Mouse (Mus musculus) intestine, embryonic 15.5 days (tissue): ENCODE measurements around the gene Mb21d2. TPM values are rescaled to one million over a fixed set of nuclear protein-coding genes. Genes with fewer than 3 reads are reported as not detected.

Experiments used
- ATAC-seq: fragments of 200-750 bp; cut with Nextera tagmentation; 2 replicates; pipeline ENCODE4 v1.8.0; 2017; ENCODE audit warnings: moderate TSS enrichment, moderate library complexity
- H3K27ac ChIP-seq: fragments of 300-500 bp; sonication (generic); 2 replicates; pipeline ENCODE4 v1.5.1; 2015; ENCODE audit warnings: mild to moderate bottlenecking, inconsistent platforms
- H3K27me3 ChIP-seq: fragments of 300-500 bp; sonication (generic); replicated peaks from 2 replicates; pipeline ENCODE4 v1.6.1; 2015; ENCODE audit warnings: inconsistent platforms
- H3K36me3 ChIP-seq: fragments of 300-500 bp; sonication (generic); 2 replicates; pipeline ENCODE4 v1.6.1; 2015; ENCODE audit warnings: inconsistent platforms
- H3K4me1 ChIP-seq: fragments of 300-500 bp; sonication (generic); replicated peaks from 2 replicates; pipeline ENCODE4 v1.6.1; 2015; ENCODE audit warnings: inconsistent platforms
- H3K4me2 ChIP-seq: fragments of 300-500 bp; sonication (generic); replicated peaks from 2 replicates; pipeline ENCODE4 v1.6.1; 2015; ENCODE audit warnings: mild to moderate bottlenecking, inconsistent platforms
- H3K4me3 ChIP-seq: fragments of 300-500 bp; sonication (generic); replicated peaks from 2 replicates; pipeline ENCODE4 v1.5.1; 2015; ENCODE audit warnings: inconsistent platforms
- H3K9ac ChIP-seq: fragments of 300-500 bp; sonication (generic); 2 replicates; pipeline ENCODE4 v1.6.1; 2015; ENCODE audit warnings: inconsistent platforms
- H3K9me3 ChIP-seq: fragments of 300-500 bp; sonication (generic); 2 replicates; pipeline ENCODE4 v1.6.1; 2016; ENCODE audit warnings: inconsistent platforms
- WGBS: fragments of 180-500 bp; shearing (Covaris S2); methylation state at CpG from one replicate; pipeline ENCODE4 v1.1.7; 2015; 5-methylcytosine and 5-hydroxymethylcytosine counted together
- polyA plus RNA-seq: library from polyadenylated mRNA; unstranded; fragments of >200 nt; fragmentation: Nextera tagmentation; extraction: Ambion mirVana; gene quantifications from 2 replicates; pipeline ENCODE4 v1.2.1, GENCODE M21; 2015

Gene Mb21d2
- polyA plus RNA-seq, 1 experiment from 2014 or later: 9.1 TPM

DNA sequence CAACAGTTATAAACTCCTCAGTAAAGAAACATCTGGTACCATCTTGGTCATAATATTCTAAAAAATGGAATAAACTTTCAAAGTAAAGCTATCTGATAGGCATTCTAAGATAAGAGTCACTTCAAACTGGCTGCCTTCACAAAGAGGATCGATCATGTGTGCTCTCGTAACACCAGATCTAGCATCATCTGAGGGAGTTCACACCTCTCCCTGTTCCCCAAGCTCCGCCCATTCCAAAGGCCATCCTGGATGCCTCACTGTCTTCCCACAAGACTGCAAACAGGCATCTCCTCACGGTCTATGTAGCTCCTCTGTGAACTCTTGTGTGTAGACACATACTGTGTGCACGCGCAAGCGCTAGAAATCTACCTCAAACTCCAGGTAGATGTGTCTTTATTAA, 32.9 kb downstream of the Mb21d2 start:
- 89% methylated on average over 7 of the region's 7 CpGs for WGBS
- H3K4me1 ChIP-seq: 0 out of 2 replicates have a peak, but pooled peaks cover 15% of the 10 kb centered on the region

DNA sequence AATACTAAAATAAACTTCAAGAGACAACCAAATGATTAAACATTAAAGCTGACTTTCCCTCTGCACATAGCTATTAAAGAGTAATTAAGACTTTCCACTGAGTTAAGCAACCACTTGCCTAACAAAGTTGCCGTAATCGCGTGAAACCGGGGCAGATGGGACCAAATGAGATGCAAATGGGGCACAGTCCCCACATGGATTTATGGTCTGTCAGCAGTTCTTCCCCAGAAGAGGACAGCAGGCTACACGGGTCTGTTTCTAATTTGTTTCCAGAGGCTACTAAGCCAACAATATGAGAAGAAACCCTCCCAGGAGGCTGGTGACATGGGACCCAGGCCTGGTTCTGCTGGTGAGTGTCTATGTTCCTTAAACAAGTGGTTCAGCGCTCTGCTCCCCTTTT, 34.6 kb downstream of the Mb21d2 start:
- H3K9ac ChIP-seq: no peak overlapping the region
- no peak for ATAC-seq
- 64% methylated on average over 6 of the region's 6 CpGs for WGBS
- no peaks in the 10 kb centered on the region for H3K9me3 ChIP-seq
- H3K36me3 ChIP-seq: no peaks in the 10 kb centered on the region
- H3K4me2 ChIP-seq: no peak overlapping the region
- H3K27me3 ChIP-seq: no peaks in the 10 kb centered on the region
- H3K27ac ChIP-seq: no peak overlapping the region
- H3K4me1 ChIP-seq: 0 out of 2 replicates have a peak, but pooled peaks cover 15% of the 10 kb centered on the region
- no peak overlapping the region for H3K4me3 ChIP-seq

More for the DNA sequence above, 32.9 kb downstream of the Mb21d2 start:
- H3K27me3 ChIP-seq: no peaks in the 10 kb centered on the region
- ATAC-seq: no peak
- H3K9me3 ChIP-seq: no peaks in the 10 kb centered on the region
- H3K4me2 ChIP-seq: no peak overlapping the region
- no peak overlapping the region for H3K27ac ChIP-seq
- H3K4me3 ChIP-seq: no peak overlapping the region
- H3K9ac ChIP-seq: no peak overlapping the region
- no peaks in the 10 kb centered on the region for H3K36me3 ChIP-seq

DNA sequence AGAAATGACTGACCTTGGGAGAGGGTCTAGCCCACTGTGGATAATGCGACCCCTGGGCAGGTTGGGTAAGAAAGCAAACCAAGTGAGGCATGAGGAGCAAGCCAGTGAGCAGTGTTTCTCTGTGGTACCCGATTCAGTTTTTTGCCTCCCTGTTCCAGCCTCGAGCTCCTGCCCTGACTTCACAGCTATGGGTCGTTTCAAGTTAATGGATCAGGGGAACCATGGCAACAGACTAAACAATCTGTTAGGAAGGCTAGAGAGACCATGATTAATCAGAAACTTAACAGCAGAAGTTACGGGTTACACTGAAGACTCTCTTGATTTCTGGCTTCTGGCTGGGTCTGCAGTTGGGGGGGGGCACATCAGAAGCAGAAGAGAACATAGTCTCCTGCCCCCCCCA, 36.2 kb downstream of the Mb21d2 start:
- no peaks in the 10 kb centered on the region for H3K27me3 ChIP-seq
- H3K4me2 ChIP-seq: no peak overlapping the region
- H3K9me3 ChIP-seq: no peaks in the 10 kb centered on the region
- no peak overlapping the region for H3K9ac ChIP-seq
- H3K27ac ChIP-seq: no peak overlapping the region
- no peak for ATAC-seq
- no peak overlapping the region for H3K4me3 ChIP-seq
- H3K4me1 ChIP-seq: 0 out of 2 replicates have a peak, but pooled peaks cover 7% of the 10 kb centered on the region
- no peaks in the 10 kb centered on the region for H3K36me3 ChIP-seq
- 22% methylated on average over 5 of the region's 5 CpGs for WGBS

DNA sequence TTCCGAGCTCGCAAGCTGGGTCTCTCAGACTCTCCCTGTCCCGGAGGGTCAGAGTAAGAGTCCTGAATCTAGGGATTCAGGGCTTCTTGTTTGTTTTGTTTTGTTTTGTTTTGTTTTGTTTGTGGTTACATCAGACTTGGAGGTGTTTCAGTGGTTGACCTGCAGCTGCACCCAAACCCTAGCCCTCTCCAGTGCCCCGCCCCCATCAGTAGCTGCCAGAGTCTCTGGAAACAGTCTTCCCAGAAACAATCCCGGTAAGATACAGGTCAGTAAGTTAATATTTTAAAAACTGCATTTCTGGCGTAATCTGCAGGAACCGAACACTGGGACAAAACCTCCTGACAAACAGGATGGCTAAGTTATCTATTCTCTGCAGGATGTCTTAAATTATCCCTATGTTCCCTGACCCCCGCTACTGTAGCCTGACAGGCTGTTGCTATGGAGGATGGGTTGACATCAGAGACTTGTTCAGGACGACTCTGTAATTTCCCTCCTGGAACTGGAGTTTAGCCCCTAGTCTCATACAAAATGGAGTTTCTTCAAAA, 43.2 kb downstream of the Mb21d2 start:
- H3K4me1 ChIP-seq: peaks cover 18% of the 10 kb centered on the region
- 57% methylated on average over 9 of the region's 9 CpGs for WGBS
- no peak overlapping the region for H3K9ac ChIP-seq
- H3K36me3 ChIP-seq: no peaks in the 10 kb centered on the region
- H3K27me3 ChIP-seq: no peaks in the 10 kb centered on the region
- no peak overlapping the region for H3K27ac ChIP-seq
- H3K9me3 ChIP-seq: no peaks in the 10 kb centered on the region
- ATAC-seq: no peak
- no peak overlapping the region for H3K4me2 ChIP-seq
- no peak overlapping the region for H3K4me3 ChIP-seq

DNA sequence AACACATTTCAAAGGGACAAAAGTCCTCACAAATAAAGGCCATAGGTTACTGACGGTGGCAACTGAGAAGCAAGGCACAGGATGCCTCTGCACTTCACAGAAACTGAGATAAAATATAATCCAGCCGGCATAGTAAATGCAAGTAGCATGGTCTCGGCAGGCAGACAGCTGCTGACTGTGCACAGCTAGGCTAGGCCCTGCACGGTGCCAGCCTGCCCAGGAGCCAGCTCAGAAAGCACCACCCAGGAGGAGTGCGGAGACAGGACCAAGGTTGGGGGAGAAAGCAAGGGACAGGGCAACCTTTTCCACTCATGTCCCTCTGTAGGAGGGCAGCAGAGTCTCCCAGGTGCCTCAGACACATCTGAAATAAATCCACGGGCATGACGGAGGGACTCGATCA, 44.0 kb downstream of the Mb21d2 start:
- Histone ChIP-seq H3K36me3 (no peaks in the 10 kb centered on the region), H3K27me3 (no peaks in the 10 kb centered on the region), H3K4me2 (no peak overlapping the region), H3K27ac (no peak overlapping the region), H3K9ac (no peak overlapping the region), H3K4me1 (peaks cover 25% of the 10 kb centered on the region), H3K4me3 (no peak overlapping the region), H3K9me3 (no peaks in the 10 kb centered on the region)
- ATAC-seq: no peak
- 74% methylated on average over 8 of the region's 8 CpGs for WGBS

DNA sequence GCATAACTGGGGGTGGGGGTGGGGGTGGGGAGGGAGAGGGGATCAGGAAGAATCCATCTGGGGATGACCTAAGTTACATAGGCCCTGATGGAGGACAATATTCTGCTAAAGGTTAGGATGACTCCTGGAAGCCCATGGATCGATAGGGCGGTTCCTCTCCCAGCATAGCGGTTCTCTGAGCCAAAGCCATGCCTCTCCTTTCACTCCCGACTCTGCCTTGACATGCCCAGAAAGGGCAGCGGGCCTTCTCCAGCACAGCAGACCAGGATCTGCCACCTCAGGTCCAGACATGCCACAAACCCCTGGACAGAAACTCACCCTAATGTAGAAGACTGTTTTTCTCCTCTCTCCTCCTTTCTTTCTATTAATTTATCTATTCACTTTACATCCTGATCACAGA, 44.8 kb downstream of the Mb21d2 start:
- Histone ChIP-seq H3K36me3 (no peaks in the 10 kb centered on the region), H3K9me3 (no peaks in the 10 kb centered on the region), H3K27ac (no peak overlapping the region), H3K4me1 (peaks cover 29% of the 10 kb centered on the region), H3K4me2 (no peak overlapping the region), H3K9ac (no peak overlapping the region), H3K27me3 (no peaks in the 10 kb centered on the region), H3K4me3 (no peak overlapping the region)
- 93% methylated on average over 5 of the region's 5 CpGs for WGBS
- ATAC-seq: no peak

DNA sequence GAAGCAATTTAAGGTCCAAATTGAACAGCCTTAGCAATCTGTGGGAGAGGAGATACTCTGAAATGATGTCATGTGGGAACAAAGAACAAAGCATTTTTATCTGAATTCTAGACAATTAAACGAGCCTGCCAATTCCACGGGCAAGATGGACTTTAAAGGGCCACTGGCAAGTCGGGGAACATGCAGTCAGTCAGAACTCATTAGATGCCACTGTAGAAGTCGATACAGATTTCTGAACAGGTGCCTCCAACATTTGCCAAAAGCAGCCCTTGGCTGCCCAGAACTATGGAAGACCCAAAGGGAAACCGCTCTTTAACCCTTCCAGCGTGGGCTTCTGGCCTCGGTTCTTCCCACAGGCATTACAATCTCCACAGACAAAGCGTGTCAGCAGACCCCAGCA, 45.8 kb downstream of the Mb21d2 start:
- no peak for ATAC-seq
- Histone ChIP-seq H3K36me3 (no peaks in the 10 kb centered on the region), H3K27me3 (no peaks in the 10 kb centered on the region), H3K9me3 (no peaks in the 10 kb centered on the region), H3K4me2 (no peak overlapping the region), H3K9ac (no peak overlapping the region), H3K4me3 (no peak overlapping the region), H3K4me1 (peaks cover 31% of the 10 kb centered on the region), H3K27ac (no peak overlapping the region)
- 69% methylated on average over 8 of the region's 8 CpGs for WGBS

DNA sequence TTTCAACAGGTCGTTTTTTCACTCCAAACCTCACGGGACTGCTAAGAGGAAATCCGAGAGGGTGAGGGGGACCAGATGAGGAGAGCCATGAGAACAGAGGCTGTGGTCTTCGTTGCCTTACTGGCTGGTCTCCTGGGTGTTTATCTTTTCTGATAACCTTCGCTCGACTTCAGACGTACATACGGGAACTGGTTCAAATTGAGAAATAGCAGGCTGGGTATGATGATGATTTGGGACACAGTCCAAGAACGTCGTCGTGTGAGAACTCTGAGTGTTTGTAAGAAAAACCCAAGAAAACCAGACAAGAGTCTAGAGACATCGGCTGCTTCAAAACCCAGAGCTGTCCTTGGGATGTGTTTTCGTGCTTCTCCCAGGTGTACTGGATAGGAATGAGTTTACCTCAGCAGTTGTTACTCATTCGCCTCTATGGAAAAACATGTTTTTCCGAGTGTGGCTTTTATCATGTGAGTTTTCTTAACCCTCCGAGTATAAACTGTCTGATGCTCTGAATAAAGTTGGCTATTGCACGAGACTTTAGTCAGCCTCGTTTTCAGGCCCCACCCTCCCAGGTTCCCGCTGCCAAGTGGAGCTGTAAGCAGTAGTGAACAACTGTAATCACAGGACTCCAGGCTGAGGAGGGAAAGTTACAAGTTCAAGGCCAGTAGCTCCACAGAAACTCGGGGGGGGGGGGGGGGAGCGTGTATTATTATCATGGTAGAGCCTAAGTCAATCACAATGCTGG, 46.6 kb downstream of the Mb21d2 start:
- no peaks in the 10 kb centered on the region for H3K36me3 ChIP-seq
- no peaks in the 10 kb centered on the region for H3K9me3 ChIP-seq
- WGBS: 27% methylated on average over 20 of the region's 21 CpGs
- no peak for ATAC-seq
- H3K4me2 ChIP-seq: no peak overlapping the region
- H3K27me3 ChIP-seq: no peaks in the 10 kb centered on the region
- H3K4me1 ChIP-seq: peaks cover 31% of the 10 kb centered on the region
- H3K4me3 ChIP-seq: no peak overlapping the region
- H3K9ac ChIP-seq: no peak overlapping the region
- 0 out of 2 replicates have a peak overlapping the region, but pooled peaks have one; percentile 1 for H3K27ac ChIP-seq

DNA sequence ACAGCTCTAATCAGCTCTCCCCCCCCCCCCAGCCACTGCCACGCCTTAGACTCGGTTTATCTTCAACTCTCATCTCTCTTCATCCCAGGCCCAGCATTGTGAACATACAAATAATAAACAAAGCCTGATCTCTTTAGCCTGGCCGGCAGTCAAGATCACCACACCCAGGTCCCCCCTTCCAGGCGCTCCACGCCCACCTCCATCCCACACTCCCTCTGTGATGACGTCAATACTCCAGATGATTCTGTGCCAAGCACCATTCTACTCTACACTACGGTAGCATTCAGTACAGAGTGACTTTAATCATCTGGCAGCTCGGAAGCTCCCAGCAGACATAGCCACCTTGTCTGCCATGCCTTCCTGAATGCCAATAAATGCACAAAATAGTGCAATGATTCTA, 47.7 kb downstream of the Mb21d2 start:
- Histone ChIP-seq H3K9me3 (no peaks in the 10 kb centered on the region), H3K36me3 (no peaks in the 10 kb centered on the region), H3K4me2 (no peak overlapping the region), H3K4me1 (peaks cover 31% of the 10 kb centered on the region), H3K27ac (no peak overlapping the region), H3K9ac (no peak overlapping the region), H3K4me3 (no peak overlapping the region), H3K27me3 (no peaks in the 10 kb centered on the region)
- WGBS: 31% methylated on average over 8 of the region's 8 CpGs
- ATAC-seq: 0 out of 2 replicates have a peak, but pooled peaks have one; percentile 6

DNA sequence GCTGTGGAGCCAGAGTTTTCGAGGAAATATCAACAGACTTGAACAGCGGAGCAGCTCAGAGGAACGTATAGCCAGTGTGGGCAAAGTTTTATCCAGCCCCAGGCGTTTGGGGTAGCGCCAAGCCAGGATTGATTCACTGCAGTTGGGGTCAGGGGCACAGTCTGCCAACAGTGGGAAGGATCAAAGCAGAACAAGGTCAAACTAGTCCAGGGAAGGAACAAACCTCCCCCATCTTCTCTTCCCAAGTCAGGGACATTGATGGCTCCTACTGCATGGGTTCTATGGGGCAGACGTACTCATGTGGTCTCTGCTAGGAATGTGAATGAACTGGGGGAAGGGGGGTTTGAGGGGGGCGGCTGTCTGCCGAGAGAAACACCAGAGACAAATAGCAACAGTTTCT, 48.7 kb downstream of the Mb21d2 start:
- Histone ChIP-seq H3K9me3 (no peaks in the 10 kb centered on the region), H3K4me3 (no peak overlapping the region), H3K27ac (peak overlapping the region; percentile 66), H3K36me3 (no peaks in the 10 kb centered on the region), H3K4me1 (peaks cover 31% of the 10 kb centered on the region), H3K4me2 (peak overlapping the region; percentile 22; the same call in 1 of the 2 replicates), H3K27me3 (no peaks in the 10 kb centered on the region), H3K9ac (no peak overlapping the region)
- 14% methylated on average over 8 of the region's 8 CpGs for WGBS
- peak; percentile 17; the same call in 1 of the 2 replicates for ATAC-seq

DNA sequence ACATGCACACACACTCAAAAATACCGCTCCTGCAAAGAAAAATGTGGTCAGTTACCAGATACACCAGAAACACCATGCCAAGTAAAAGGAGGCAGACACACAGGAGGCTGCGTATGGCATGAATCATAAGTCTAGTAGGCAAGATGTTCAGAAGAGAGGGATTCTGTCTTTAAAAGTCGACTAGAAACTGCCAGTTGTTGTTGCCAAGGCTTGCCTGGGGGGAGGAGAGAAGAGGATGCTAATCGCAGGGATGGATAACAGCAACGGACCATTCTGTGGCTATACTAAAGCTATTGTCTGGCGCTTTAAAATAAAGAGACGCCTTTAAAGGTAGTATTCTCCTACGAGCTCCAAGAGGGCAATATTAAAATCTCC, 49.2 kb downstream of the Mb21d2 start:
- H3K27ac ChIP-seq: peak overlapping the region; percentile 66; the same call in 1 of the 2 replicates
- no peak overlapping the region for H3K4me2 ChIP-seq

DNA sequence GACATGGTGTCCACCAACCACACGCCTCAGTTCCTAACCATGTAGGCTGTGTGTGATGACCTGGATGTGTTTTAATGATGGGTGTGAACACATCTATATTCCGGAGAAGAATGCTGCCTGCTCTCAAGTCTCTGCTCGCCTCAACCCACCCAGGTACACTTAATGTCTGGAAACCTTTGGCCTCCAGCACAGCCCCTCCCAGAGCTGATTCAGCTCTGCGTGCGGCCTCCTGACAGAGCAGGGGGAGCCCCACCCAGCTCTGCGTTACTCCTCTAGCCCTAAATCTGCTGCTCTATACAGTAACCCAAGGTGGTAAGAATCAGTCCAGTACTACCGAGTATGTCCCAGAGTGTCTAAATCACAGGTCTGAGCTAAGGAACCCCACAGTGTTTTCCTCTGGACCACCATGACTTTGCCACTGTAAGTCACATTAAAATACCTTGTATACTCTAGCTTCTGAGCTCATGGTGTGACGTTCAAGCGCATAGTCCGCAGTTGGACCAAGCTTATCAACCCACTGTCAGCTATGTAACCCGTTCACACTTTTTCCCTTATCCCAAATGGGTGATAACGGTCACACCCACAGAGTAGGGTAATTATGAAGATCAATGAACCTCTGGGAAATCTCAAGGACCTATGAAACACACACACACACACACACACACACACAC, 49.7 kb downstream of the Mb21d2 start:
- Histone ChIP-seq H3K27me3 (no peaks in the 10 kb centered on the region), H3K4me2 (peak overlapping the region; percentile 14), H3K36me3 (no peaks in the 10 kb centered on the region), H3K4me1 (peaks cover 31% of the 10 kb centered on the region), H3K27ac (peak overlapping the region; percentile 58), H3K9ac (no peak overlapping the region), H3K4me3 (no peak overlapping the region), H3K9me3 (no peaks in the 10 kb centered on the region)
- 57% methylated on average over 12 of the region's 12 CpGs for WGBS
- peak; percentile 84 for ATAC-seq

More for the DNA sequence above, 49.2 kb downstream of the Mb21d2 start:
- no peak; the same call in 1 of the 2 replicates for ATAC-seq
- Histone ChIP-seq H3K36me3 (no peaks in the 10 kb centered on the region), H3K9ac (no peak overlapping the region), H3K27me3 (no peaks in the 10 kb centered on the region), H3K9me3 (no peaks in the 10 kb centered on the region), H3K4me3 (no peak overlapping the region), H3K4me1 (peaks cover 31% of the 10 kb centered on the region)
- 32% methylated on average over 8 of the region's 8 CpGs for WGBS
